Mouse (Mus musculus) liver, adult 2 months (tissue): Measurements from ENCODE around the gene Elof1. TPM values are rescaled to one million over a fixed set of nuclear protein-coding genes. Genes with fewer than 3 reads are reported as not detected.

Experiments
- DNase-seq: peaks from one replicate; pipeline ENCODE4 v3.0.0-alpha.2; 2011; ENCODE audit warnings: low read depth, low spot score; ENCODE audit errors: extremely low read depth
- H3K27ac ChIP-seq: fragments of 200-500 bp; replicated peaks from 2 replicates; pipeline ENCODE4 v1.5.1; 2012; ENCODE audit warnings: low read depth, mild to moderate bottlenecking, control low read depth, inconsistent platforms, low read length; ENCODE audit not compliant: insufficient read depth
- H3K27me3 ChIP-seq: fragments of 200-500 bp; 2 replicates; pipeline ENCODE4 v1.6.1; 2012; ENCODE audit warnings: mild to moderate bottlenecking, moderate library complexity, low read length, inconsistent platforms; ENCODE audit not compliant: control insufficient read depth, insufficient read depth
- H3K36me3 ChIP-seq: fragments of 200-500 bp; 2 replicates; pipeline ENCODE4 v1.6.1; 2012; ENCODE audit warnings: low read length, inconsistent platforms; ENCODE audit not compliant: control insufficient read depth, insufficient read depth
- H3K4me1 ChIP-seq: fragments of 200-500 bp; 2 replicates; pipeline ENCODE4 v1.6.1; 2011; ENCODE audit warnings: low read length; ENCODE audit not compliant: control insufficient read depth, insufficient read depth
- H3K4me3 ChIP-seq: fragments of 200-500 bp; 2 replicates; pipeline ENCODE4 v1.5.1; 2011; ENCODE audit warnings: low read depth, mild to moderate bottlenecking, control low read depth, low read length, moderate library complexity; ENCODE audit not compliant: insufficient read depth
- H3K79me2 ChIP-seq: fragments of 200-500 bp; 2 replicates; pipeline ENCODE4 v1.6.1; 2012; ENCODE audit warnings: inconsistent platforms, mild to moderate bottlenecking, low read length, moderate library complexity; ENCODE audit not compliant: control insufficient read depth, insufficient read depth
- H3K9ac ChIP-seq: fragments of 200-500 bp; 2 replicates; pipeline ENCODE4 v1.6.1; 2012; ENCODE audit warnings: low read depth, mild to moderate bottlenecking, control low read depth, inconsistent platforms, low read length
- CTCF ChIP-seq: fragments of 200-500 bp; IDR thresholded peaks from 2 replicates; pipeline ENCODE4 v1.5.1; 2011; ENCODE audit warnings: low read depth, low read length, control low read depth
- POLR2A ChIP-seq: fragments of 200-500 bp; IDR thresholded peaks from 2 replicates; pipeline ENCODE4 v1.6.1; 2011; ENCODE audit warnings: low read length, control low read depth; ENCODE audit not compliant: insufficient read depth; ENCODE audit errors: extremely low read depth
- WGBS: fragments of 180-500 bp; shearing (Covaris S2); methylation state at CpG from one replicate; pipeline ENCODE4 v1.1.7; 2018; 5-methylcytosine and 5-hydroxymethylcytosine counted together
- polyA plus RNA-seq: library from polyadenylated mRNA; depleted of rRNA; stranded (reverse); fragments of >200 nt; gene quantifications from 2 replicates; pipeline ENCODE4 v1.2.3, GENCODE M21; 2012; rRNA removed
- total RNA-seq: library from RNA; depleted of rRNA; stranded (reverse); fragments of >200 nt; gene quantifications from 2 replicates; pipeline ENCODE4 v1.2.3, GENCODE M21; 2014; rRNA removed

Gene Elof1
- total and polyA plus RNA-seq, 2 experiments: 46.2 to 108 TPM

- H3K27me3 ChIP-seq: no peaks in the 10 kb centered on the region
- peaks cover 7% of the 10 kb centered on the region for H3K4me1 ChIP-seq
- TF ChIP-seq POLR2A (no peak), CTCF (no peak)
- no peak overlapping the region for H3K9ac ChIP-seq
- H3K27ac ChIP-seq: no peak overlapping the region
- no peaks in the 10 kb centered on the region for H3K79me2 ChIP-seq
- no peak for DNase-seq
- H3K4me3 ChIP-seq: no peak overlapping the region
- WGBS: 95% methylated on average over 5 of the region's 5 CpGs
- peaks cover 4% of the 10 kb centered on the region; the same call in 1 of the 2 replicates for H3K36me3 ChIP-seq
These were observed 49.8 kb downstream of the Elof1 start for GRCm38 (mm10) chr9:22067195-22067594.

DNA sequence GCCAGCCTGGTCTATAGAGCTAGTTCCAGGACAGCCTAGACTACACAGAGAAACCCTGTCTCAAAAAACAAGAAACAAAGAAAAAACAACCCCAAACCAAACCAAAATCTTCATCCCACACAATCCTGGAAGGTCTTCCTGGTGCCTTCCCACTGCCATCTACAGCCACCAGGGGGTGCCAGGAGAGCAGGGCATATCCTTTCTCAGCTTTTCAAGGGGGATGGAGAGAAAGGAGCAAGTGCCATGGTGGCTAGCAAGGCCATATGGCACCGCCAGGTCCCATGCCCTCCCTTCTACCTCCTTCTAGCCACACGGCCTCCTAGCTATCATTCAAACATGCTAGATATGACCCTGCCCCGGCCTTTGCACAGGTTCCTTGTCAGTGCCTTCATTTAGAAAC is 50.5 kb downstream of the Elof1 start:
- H3K27me3 ChIP-seq: no peaks in the 10 kb centered on the region
- no peak overlapping the region for H3K9ac ChIP-seq
- WGBS: 83% methylated on average over 3 of the region's 3 CpGs
- peaks cover 7% of the 10 kb centered on the region for H3K4me1 ChIP-seq
- no peak overlapping the region for H3K4me3 ChIP-seq
- H3K36me3 ChIP-seq: peaks cover 4% of the 10 kb centered on the region; the same call in 1 of the 2 replicates
- DNase-seq: peak; percentile 19
- TF ChIP-seq POLR2A (no peak), CTCF (peak; percentile 90)
- H3K79me2 ChIP-seq: no peaks in the 10 kb centered on the region
- no peak overlapping the region for H3K27ac ChIP-seq

DNA sequence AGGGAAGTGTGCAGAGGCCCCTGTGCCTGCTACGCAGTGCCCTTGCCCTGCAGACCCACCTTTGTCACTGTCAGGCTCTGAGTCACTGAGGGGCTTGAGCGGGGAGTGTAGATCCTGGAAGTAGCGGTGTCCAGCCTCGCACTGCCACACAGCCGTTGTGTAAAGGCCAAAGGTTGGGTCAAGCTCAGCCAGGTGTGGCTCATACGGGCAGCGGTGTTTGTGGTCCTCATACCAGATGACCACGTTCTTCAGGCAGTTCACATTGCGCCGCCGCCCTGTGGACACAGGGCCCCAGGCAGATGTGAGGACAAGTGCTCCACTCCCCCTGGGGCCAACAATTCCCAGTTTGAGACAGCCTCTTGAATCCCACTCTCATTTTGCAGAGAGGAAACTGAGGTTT is 51.3 kb downstream of the Elof1 start:
- peak; percentile 26 for DNase-seq
- Histone ChIP-seq H3K4me3 (no peak overlapping the region), H3K36me3 (peaks cover 4% of the 10 kb centered on the region; the same call in 1 of the 2 replicates), H3K9ac (no peak overlapping the region), H3K79me2 (no peaks in the 10 kb centered on the region), H3K27ac (no peak overlapping the region), H3K4me1 (peaks cover 7% of the 10 kb centered on the region), H3K27me3 (no peaks in the 10 kb centered on the region)
- 38% methylated on average over 11 of the region's 11 CpGs for WGBS
- TF ChIP-seq CTCF (no peak), POLR2A (no peak)

GRCm38 (mm10) chr9:22064341-22064740 is 52.6 kb downstream of the Elof1 start:
- Histone ChIP-seq H3K27me3 (no peaks in the 10 kb centered on the region), H3K9ac (no peak overlapping the region), H3K79me2 (no peaks in the 10 kb centered on the region), H3K4me1 (peaks cover 2% of the 10 kb centered on the region), H3K4me3 (no peak overlapping the region), H3K27ac (no peak overlapping the region), H3K36me3 (peaks cover 6% of the 10 kb centered on the region; the same call in 1 of the 2 replicates)
- DNase-seq: no peak
- WGBS: 96% methylated on average over 3 of the region's 3 CpGs
- no peak for TF ChIP-seq POLR2A
- no peak for TF ChIP-seq CTCF

Other genes starting within 250 kb of the Elof1 start
- 5.5 and 5.6 TPM in 2 replicates for gene Rab3d, start 199.0 kb downstream of the Elof1 start, total RNA-seq
- 8.0 and 16.6 TPM in 2 replicates for gene Rab3d, start 199.0 kb downstream of the Elof1 start, polyA plus RNA-seq
- 7.6 and 7.9 TPM in 2 replicates for gene Ccdc159, start 189.7 kb downstream of the Elof1 start, total RNA-seq
- 6.7 and 11.6 TPM in 2 replicates for gene Ccdc159, start 189.7 kb downstream of the Elof1 start, polyA plus RNA-seq
- gene Tmem205, start 189.6 kb downstream of the Elof1 start, total RNA-seq: 841 and 970 TPM in 2 replicates
- 1,676 and 1,979 TPM in 2 replicates for gene Tmem205, start 189.6 kb downstream of the Elof1 start, polyA plus RNA-seq
- 0.67 and 0.74 TPM in 2 replicates for gene Plppr2, start 180.1 kb downstream of the Elof1 start, total RNA-seq
- gene Plppr2, start 180.1 kb downstream of the Elof1 start, polyA plus RNA-seq: 9.4 and 14.6 TPM in 2 replicates
- 4.1 and 5.3 TPM in 2 replicates for gene Swsap1, start 161.4 kb downstream of the Elof1 start, total RNA-seq
- 4.7 and 5.2 TPM in 2 replicates for gene Swsap1, start 161.4 kb downstream of the Elof1 start, polyA plus RNA-seq
- gene Epor, start 153.7 kb downstream of the Elof1 start, total RNA-seq: 0.74 and 1.8 TPM in 2 replicates
- 4.8 and 5.0 TPM in 2 replicates for gene Epor, start 153.7 kb downstream of the Elof1 start, polyA plus RNA-seq
- 5.0 and 5.9 TPM in 2 replicates for gene Rgl3, start 127.7 kb downstream of the Elof1 start, total RNA-seq
- 41.8 and 44.2 TPM in 2 replicates for gene Rgl3, start 127.7 kb downstream of the Elof1 start, polyA plus RNA-seq
- gene Ccdc151, start 114.5 kb downstream of the Elof1 start, total RNA-seq: 0.34 and 0.46 TPM in 2 replicates
- gene Ccdc151, start 114.5 kb downstream of the Elof1 start, polyA plus RNA-seq: 0.59 and 0.76 TPM in 2 replicates
- 60.0 and 63.6 TPM in 2 replicates for gene Prkcsh, start 114.4 kb downstream of the Elof1 start, total RNA-seq
- gene Prkcsh, start 114.4 kb downstream of the Elof1 start, polyA plus RNA-seq: 95.5 and 99.3 TPM in 2 replicates
- not detected in 2 replicates for gene Elavl3, start 65.1 kb downstream of the Elof1 start, total RNA-seq
- gene Elavl3, start 65.1 kb downstream of the Elof1 start, polyA plus RNA-seq: not detected in 2 replicates
- gene Gm49318, start 45.9 kb downstream of the Elof1 start, total RNA-seq: not detected in 2 replicates
- not detected in 2 replicates for gene Gm49318, start 45.9 kb downstream of the Elof1 start, polyA plus RNA-seq
- 2.9 and 3.6 TPM in 2 replicates for gene Zfp653, start 45.8 kb downstream of the Elof1 start, total RNA-seq
- gene Zfp653, start 45.8 kb downstream of the Elof1 start, polyA plus RNA-seq: 6.9 and 13.0 TPM in 2 replicates
- gene Ecsit, start 31.7 kb downstream of the Elof1 start, total RNA-seq: 34.1 and 39.1 TPM in 2 replicates
- 63.9 and 69.2 TPM in 2 replicates for gene Ecsit, start 31.7 kb downstream of the Elof1 start, polyA plus RNA-seq
- 0.28 and 1.0 TPM in 2 replicates for gene Cnn1, start 18.0 kb downstream of the Elof1 start, total RNA-seq
- gene Cnn1, start 18.0 kb downstream of the Elof1 start, polyA plus RNA-seq: 0.22 and 0.36 TPM in 2 replicates
- gene Acp5, start 18.5 kb upstream of the Elof1 start, total RNA-seq: 93.6 and 123 TPM in 2 replicates
- 200 and 211 TPM in 2 replicates for gene Acp5, start 18.5 kb upstream of the Elof1 start, polyA plus RNA-seq
- 21.6 and 23.0 TPM in 2 replicates for gene Pigyl, start 39.7 kb upstream of the Elof1 start, total RNA-seq
- gene Pigyl, start 39.7 kb upstream of the Elof1 start, polyA plus RNA-seq: 45.8 and 53.0 TPM in 2 replicates
- 0.09 and 0.20 TPM in 2 replicates for gene Zfp872, start 70.9 kb upstream of the Elof1 start, total RNA-seq
- 0.07 TPM in 1 of 2 replicates, not detected in the other for gene Zfp872, start 70.9 kb upstream of the Elof1 start, polyA plus RNA-seq
- gene Zfp809, start 108.5 kb upstream of the Elof1 start, total RNA-seq: 15.8 and 18.6 TPM in 2 replicates
- 12.8 and 15.5 TPM in 2 replicates for gene Zfp809, start 108.5 kb upstream of the Elof1 start, polyA plus RNA-seq
- 0.09 and 0.13 TPM in 2 replicates for gene Zfp599, start 142.7 kb upstream of the Elof1 start, total RNA-seq
- not detected in 2 replicates for gene Zfp599, start 142.7 kb upstream of the Elof1 start, polyA plus RNA-seq
- 4.6 and 4.7 TPM in 2 replicates for gene Zfp810, start 190.5 kb upstream of the Elof1 start, total RNA-seq
- gene Zfp810, start 190.5 kb upstream of the Elof1 start, polyA plus RNA-seq: 1.7 and 2.0 TPM in 2 replicates